ENCODE assay signal across 21 mouse cellular contexts in the genomic region with DNA sequence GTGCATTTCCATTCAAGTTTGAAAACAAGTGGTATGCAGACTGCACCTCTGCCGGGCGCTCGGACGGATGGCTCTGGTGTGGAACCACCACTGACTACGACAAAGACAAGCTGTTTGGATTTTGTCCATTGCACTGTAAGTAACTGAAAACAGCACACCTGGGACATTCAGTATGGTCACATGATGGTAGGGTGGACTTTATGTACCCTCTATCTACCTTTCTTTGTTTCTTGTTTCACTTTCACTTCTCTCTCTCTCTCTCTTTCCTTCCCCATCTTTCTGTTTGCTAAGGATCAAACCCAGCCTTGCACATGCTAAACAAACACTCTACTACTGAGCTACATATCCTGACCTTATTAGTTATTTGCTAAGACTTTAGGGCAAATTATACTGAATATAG. TPM values are rescaled to one million over a fixed set of nuclear protein-coding genes. Genes with fewer than 3 reads are reported as not detected.
DNase-seq lines count a peak whose midpoint lies in the region; ATAC-seq and TF ChIP-seq lines count a peak whose summit lies in the region.
"Had no signal": no experiment of that assay in that cellular context is flagged by ENCODE, and none has a peak within 500 bp of the region (broad histone marks: within the 10 kb centered on the region; RNA-seq: fewer than 3 reads in every experiment).

No protein-coding gene starts in this region.

- no peak overlapping the region for H3ac ChIP-seq in C2C12 (ENCODE audit: control insufficient read depth, insufficient read length, low read depth)

- peaks cover 0 to 2% of the 10 kb centered on the region in 2 experiments; a peak in 1 of 4 replicates for H3K4me1 ChIP-seq in MEL (ENCODE audit: control insufficient read depth in 1 of 2, insufficient read depth in 2 of 2, low read length in 2 of 2)
- H3K4me1 ChIP-seq in intestine, embryonic 16.5 days (ENCODE audit: control insufficient read depth, insufficient read depth, low read length): no peaks in the 10 kb centered on the region
- peaks cover 2% of the 10 kb centered on the region; the same call in 1 of the 2 replicates for H3K4me1 ChIP-seq in small intestine, adult 2 months (ENCODE audit: control insufficient read depth, insufficient read depth, insufficient read length, low read length)
- H3K4me1 ChIP-seq: forebrain, embryonic 12.5 days; kidney, embryonic 15.5 days; limb, embryonic 12.5 days; midbrain, embryonic 15.5 days; neural tube, embryonic 12.5 days had no signal

- peak; percentile 38 for DNase-seq in MEL (ENCODE audit: low read depth, low spot score)
- no peak for DNase-seq in kidney, adult 18-20 months
- DNase-seq in urinary bladder, postnatal 10 days (ENCODE audit: low spot score): no peak
- DNase-seq in frontal cortex, postnatal 25 days (ENCODE audit: low spot score in 2 of 2): no peak
- DNase-seq: adrenal gland, postnatal 10 days; cerebellum, adult 8-10 months; embryo, embryonic 11 days; heart, postnatal 10 days; lung, adult 18-20 months; lung, postnatal 4 days; thymus, postnatal 36 days had no signal

- no peak for TF ChIP-seq RAD21 in MEL (IDR thresholded peaks at IDR 0.05; ENCODE audit: low read depth, low read length)

- H3K4me2 ChIP-seq in intestine, embryonic 16.5 days (ENCODE audit: low read depth, low read length): no peak overlapping the region
- H3K4me2 ChIP-seq: forebrain, embryonic 12.5 days; kidney, embryonic 15.5 days; limb, embryonic 12.5 days; midbrain, embryonic 15.5 days; neural tube, embryonic 12.5 days had no signal

- no peak for TF ChIP-seq POLR2A in MEL (IDR thresholded peaks at IDR 0.05; ENCODE audit: control insufficient read depth in 1 of 2, insufficient read depth in 1 of 2, low read depth in 1 of 2, low read length in 2 of 2, poor library complexity in 1 of 2)
- no peak for TF ChIP-seq POLR2A in small intestine, adult 2 months (IDR thresholded peaks at IDR 0.05; ENCODE audit: low read depth, low read length)

- no peaks in the 10 kb centered on the region for H3K79me2 ChIP-seq in C2C12 (ENCODE audit: control insufficient read depth, insufficient read depth)
- no peaks in the 10 kb centered on the region for H3K79me2 ChIP-seq in MEL (ENCODE audit: control insufficient read depth, insufficient read depth, low read length, poor library complexity)

- 85% methylated on average over 5 of the region's 5 CpGs for WGBS in intestine, embryonic 16.5 days
- WGBS in small intestine, adult 2 months: 30% methylated on average over 5 of the region's 5 CpGs

- ATAC-seq in intestine, embryonic 16.5 days: peak; percentile 55
- ATAC-seq: hindbrain, embryonic 16.5 days; midbrain, embryonic 15.5 days had no signal

- TF ChIP-seq EP300 in MEL (IDR thresholded peaks at IDR 0.05; ENCODE audit: low read depth in 1 of 2, low read length in 2 of 2): no peak

- H3K36me3 ChIP-seq in C2C12 (ENCODE audit: control insufficient read depth, insufficient read depth) (no peaks in the 10 kb centered on the region), MEL (ENCODE audit: control insufficient read depth in 1 of 2, insufficient read depth in 2 of 2, low read length in 2 of 2) (no peaks in the 10 kb centered on the region)
- no peaks in the 10 kb centered on the region for H3K36me3 ChIP-seq in intestine, embryonic 16.5 days (ENCODE audit: control insufficient read depth, insufficient read depth, low read length)
- no peaks in the 10 kb centered on the region for H3K36me3 ChIP-seq in small intestine, adult 2 months (ENCODE audit: control insufficient read depth, insufficient read depth, low read length)
- H3K36me3 ChIP-seq: forebrain, embryonic 12.5 days; kidney, embryonic 15.5 days; limb, embryonic 12.5 days; midbrain, embryonic 15.5 days; neural tube, embryonic 12.5 days had no signal

- TF ChIP-seq CTCF in C2C12 (IDR thresholded peaks at IDR 0.05; ENCODE audit: control insufficient read depth, insufficient read depth, insufficient read length) (no peak), MEL (IDR thresholded peaks at IDR 0.05 in 2 of 3, conservative IDR thresholded peaks at IDR 0.05 in 1 of 3; ENCODE audit: control insufficient read depth in 1 of 3, insufficient read depth in 1 of 3, low read depth in 2 of 3, low read length in 3 of 3, poor library complexity in 1 of 3, severe bottlenecking in 1 of 3) (no peak)
- TF ChIP-seq CTCF in small intestine, adult 2 months (IDR thresholded peaks at IDR 0.05; ENCODE audit: extremely low read depth, insufficient read length, insufficient replicate concordance, low read depth, low read length): no peak

- H3K79me3 ChIP-seq in C2C12 (ENCODE audit: low read depth): no peaks in the 10 kb centered on the region

- no peaks in the 10 kb centered on the region for H3K9me3 ChIP-seq in MEL (replicated peaks; ENCODE audit: insufficient read depth, low read length)
- no peaks in the 10 kb centered on the region for H3K9me3 ChIP-seq in intestine, embryonic 16.5 days (ENCODE audit: control insufficient read depth, low read length)
- H3K9me3 ChIP-seq: forebrain, embryonic 12.5 days; kidney, embryonic 15.5 days; limb, embryonic 12.5 days; midbrain, embryonic 15.5 days; neural tube, embryonic 12.5 days had no signal

- H3K27ac ChIP-seq in MEL (ENCODE audit: control insufficient read depth, low read depth, low read length): no peak overlapping the region
- no peak overlapping the region for H3K27ac ChIP-seq in intestine, embryonic 16.5 days (ENCODE audit: low read length)
- H3K27ac ChIP-seq in small intestine, adult 2 months (ENCODE audit: insufficient read depth, low read depth, low read length): no peak overlapping the region; the same call in 1 of the 2 replicates
- H3K27ac ChIP-seq: forebrain, embryonic 12.5 days; kidney, embryonic 15.5 days; layer of hippocampus, adult 2 months; limb, embryonic 12.5 days; midbrain, embryonic 15.5 days; neural tube, embryonic 12.5 days had no signal

- no peak overlapping the region for H3K4me3 ChIP-seq in C2C12 (ENCODE audit: insufficient read depth, poor library complexity, severe bottlenecking)
- peak overlapping the region; percentile 56 to 90 for H3K4me3 ChIP-seq in MEL (ENCODE audit: control insufficient read depth in 1 of 2, insufficient read depth in 1 of 2, low read depth in 2 of 2, low read length in 2 of 2)
- H3K4me3 ChIP-seq in intestine, embryonic 16.5 days (ENCODE audit: low read length): no peak overlapping the region
- peak overlapping the region; percentile 66 for H3K4me3 ChIP-seq in small intestine, adult 2 months (ENCODE audit: low read depth, low read length)
- H3K4me3 ChIP-seq: forebrain, embryonic 12.5 days; kidney, embryonic 15.5 days; layer of hippocampus, adult 2 months; limb, embryonic 12.5 days; midbrain, embryonic 15.5 days; neural tube, embryonic 12.5 days had no signal

- H3K9ac ChIP-seq in MEL (ENCODE audit: control insufficient read depth, low read depth, low read length, poor library complexity, severe bottlenecking): peak overlapping the region; percentile 64; the same call in 1 of the 2 replicates
- no peak overlapping the region for H3K9ac ChIP-seq in intestine, embryonic 16.5 days (ENCODE audit: low read depth, low read length)
- H3K9ac ChIP-seq: forebrain, embryonic 12.5 days; kidney, embryonic 15.5 days; limb, embryonic 12.5 days; midbrain, embryonic 15.5 days; neural tube, embryonic 12.5 days had no signal

- no peaks in the 10 kb centered on the region for H3K27me3 ChIP-seq in C2C12 (ENCODE audit: control insufficient read depth, insufficient read depth, insufficient read length)
- H3K27me3 ChIP-seq in MEL (ENCODE audit: control insufficient read depth in 1 of 2, insufficient read depth in 2 of 2, low read length in 2 of 2): peaks cover 0 to 2% of the 10 kb centered on the region in 2 experiments; a peak in 2 of 4 replicates
- no peaks in the 10 kb centered on the region for H3K27me3 ChIP-seq in intestine, embryonic 16.5 days (replicated peaks; ENCODE audit: control insufficient read depth, insufficient read depth, low read length)
- no peaks in the 10 kb centered on the region for H3K27me3 ChIP-seq in small intestine, adult 2 months (ENCODE audit: control insufficient read depth, insufficient read depth, low read length)
- H3K27me3 ChIP-seq: forebrain, embryonic 12.5 days; kidney, embryonic 15.5 days; limb, embryonic 12.5 days; midbrain, embryonic 15.5 days; neural tube, embryonic 12.5 days had no signal

TF ChIP-seq in C2C12, 6 proteins besides CTCF, POLR2A, EP300 and RAD21:
- peak; percentile 34 for TF ChIP-seq USF1 (IDR thresholded peaks at IDR 0.05; ENCODE audit: low read depth)
- no peak for TF ChIP-seq CEBPB (IDR thresholded peaks at IDR 0.05; ENCODE audit: low read depth)
TF ChIP-seq in C2C12: peak in this region for 1.

TF ChIP-seq in MEL, 35 proteins besides CTCF, POLR2A, EP300 and RAD21:
- TF ChIP-seq ETS1 (IDR thresholded peaks at IDR 0.05; ENCODE audit: low read depth, low read length) (peak; percentile 52; the same call in 1 of the 2 replicates), USF1 (IDR thresholded peaks at IDR 0.05; ENCODE audit: low read depth, low read length) (peak; percentile 67), MYB (IDR thresholded peaks at IDR 0.05; ENCODE audit: low read depth, low read length) (no peak), MXI1 (IDR thresholded peaks at IDR 0.05; ENCODE audit: low read depth, low read length) (no peak)
TF ChIP-seq in MEL: peak in this region for 2.

RNA-seq across cellular contexts. Expression of gene Mrc1, which starts 15.0 kb away (rescaled TPM):
- polyA plus RNA-seq in C2C12 (2012; fragmentation: generic; extraction: Trizol) (0.07 TPM), MEL (2012; ENCODE audit: insufficient read depth in 1 of 2, insufficient read length in 2 of 2, low read depth in 1 of 2, low replicate concordance in 2 of 2, missing spikeins in 1 of 2) (not detected)
- 0.07 and 0.08 TPM in 2 replicates for total RNA-seq in MEL (2012; rRNA removed)
- 4.6 and 5.1 TPM in 2 replicates for polyA plus RNA-seq in intestine, embryonic 16.5 days (2015; fragmentation: Nextera tagmentation; extraction: Ambion mirVana)
- polyA plus RNA-seq in small intestine, adult 2 months (2012; rRNA removed): 0.34 and 0.37 TPM in 2 replicates

Comparison
In these comparisons a context has a peak if more than half of its experiments do, and no peak if none do; other contexts are left out.
1. H3K4me3 ChIP-seq: peak in MEL (2 of 2) and small intestine, adult 2 months (single experiment); none in C2C12 (single experiment) and intestine, embryonic 16.5 days (single experiment).